Mouse (Mus musculus): ENCODE data around the gene Cluap1.

- no peak for TF ChIP-seq CTCF (IDR thresholded peaks at IDR 0.05; ENCODE audit: low read depth)
- no peak for TF ChIP-seq EP300 (IDR thresholded peaks at IDR 0.05; ENCODE audit: low read depth)
Measured at GRCm38 (mm10) chr16:3933536-3933935, 24.9 kb downstream of the Cluap1 start.

All from liver, postnatal 0 days (tissue).